ENCODE assay signal across 21 mouse cellular contexts in genomic region chr16:37645211-37645610, GRCm38 (mm10). TPM values are rescaled to one million over a fixed set of nuclear protein-coding genes. Genes with fewer than 3 reads are reported as not detected.
DNase-seq lines count a peak whose midpoint lies in the region; ATAC-seq and TF ChIP-seq lines count a peak whose summit lies in the region.
"Had no signal": no experiment of that assay in that cellular context is flagged by ENCODE, and none has a peak within 500 bp of the region (broad histone marks: within the 10 kb centered on the region; RNA-seq: fewer than 3 reads in every experiment).

No protein-coding gene starts in this region.

- DNase-seq in heart, embryonic 10.5 days (ENCODE audit: low spot score) = peak; percentile 60
- no peak for DNase-seq in heart, adult 18-20 months
- DNase-seq in liver, embryonic 11.5 days (ENCODE audit: low spot score) = no peak
- DNase-seq in midbrain, embryonic 14.5 days = no peak
- DNase-seq in kidney, adult 11 months = no peak
- DNase-seq: adrenal gland, adult 2 months; adrenal gland, postnatal 10 days; adrenal gland, postnatal 25 days; cerebellum, adult 11 months; cerebellum, adult 18-20 months; cerebellum, adult 8-10 months; cerebellum, adult 9-11 months; cerebellum, postnatal 14 days; cerebellum, postnatal 36 days had no signal

- no peak for TF ChIP-seq CTCF in cortical plate, adult 2 months (IDR thresholded peaks at IDR 0.05; ENCODE audit: extremely low read depth, insufficient read depth, low read length)

- no peaks in the 10 kb centered on the region for H3K9me3 ChIP-seq in heart, embryonic 10.5 days
- no peaks in the 10 kb centered on the region for H3K9me3 ChIP-seq in liver, embryonic 11.5 days (ENCODE audit: control insufficient read depth, low read length)
- H3K9me3 ChIP-seq in liver, embryonic 12.5 days (replicated peaks) = no peaks in the 10 kb centered on the region
- no peaks in the 10 kb centered on the region for H3K9me3 ChIP-seq in midbrain, embryonic 16.5 days (replicated peaks; ENCODE audit: control insufficient read depth, low read length, poor library complexity, severe bottlenecking)
- H3K9me3 ChIP-seq in midbrain, embryonic 14.5 days (ENCODE audit: control insufficient read depth, low read length) = no peaks in the 10 kb centered on the region
- H3K9me3 ChIP-seq: embryonic facial prominence, embryonic 10.5 days; embryonic facial prominence, embryonic 12.5 days; forebrain, embryonic 13.5 days; forebrain, embryonic 15.5 days had no signal

- TF ChIP-seq POLR2A in cortical plate, adult 2 months (IDR thresholded peaks at IDR 0.05; ENCODE audit: extremely low read depth, insufficient read depth, low read length) = peak; percentile 12; the same call in 1 of the 2 replicates

- H3K4me2 ChIP-seq in liver, embryonic 11.5 days = no peak overlapping the region
- H3K4me2 ChIP-seq in liver, embryonic 12.5 days = no peak overlapping the region
- no peak overlapping the region for H3K4me2 ChIP-seq in midbrain, embryonic 16.5 days (ENCODE audit: low read length)
- no peak overlapping the region for H3K4me2 ChIP-seq in midbrain, embryonic 14.5 days (ENCODE audit: low read length)
- H3K4me2 ChIP-seq: embryonic facial prominence, embryonic 12.5 days; forebrain, embryonic 13.5 days; forebrain, embryonic 15.5 days had no signal

- H3K4me1 ChIP-seq in heart, embryonic 10.5 days = no peaks in the 10 kb centered on the region
- no peaks in the 10 kb centered on the region for H3K4me1 ChIP-seq in liver, embryonic 11.5 days (replicated peaks; ENCODE audit: control insufficient read depth, insufficient read depth, low read length)
- H3K4me1 ChIP-seq in liver, embryonic 12.5 days = no peaks in the 10 kb centered on the region
- no peaks in the 10 kb centered on the region for H3K4me1 ChIP-seq in midbrain, embryonic 16.5 days (ENCODE audit: control insufficient read depth, insufficient read depth, low read length)
- H3K4me1 ChIP-seq in midbrain, embryonic 14.5 days (ENCODE audit: control insufficient read depth, insufficient read depth, low read length) = no peaks in the 10 kb centered on the region
- no peaks in the 10 kb centered on the region; the same call in 1 of the 2 replicates for H3K4me1 ChIP-seq in cortical plate, adult 2 months (ENCODE audit: control insufficient read depth, insufficient read depth, low read length)
- H3K4me1 ChIP-seq: embryonic facial prominence, embryonic 12.5 days; forebrain, embryonic 13.5 days; forebrain, embryonic 15.5 days had no signal

- no peak overlapping the region for H3K27ac ChIP-seq in heart, embryonic 10.5 days
- no peak overlapping the region for H3K27ac ChIP-seq in liver, embryonic 11.5 days (ENCODE audit: low read depth, low read length)
- no peak overlapping the region for H3K27ac ChIP-seq in liver, embryonic 12.5 days
- H3K27ac ChIP-seq in midbrain, embryonic 16.5 days (ENCODE audit: low read length) = no peak overlapping the region
- H3K27ac ChIP-seq in midbrain, embryonic 14.5 days (replicated peaks; ENCODE audit: low read depth, low read length) = no peak overlapping the region
- no peak overlapping the region for H3K27ac ChIP-seq in cortical plate, adult 2 months (ENCODE audit: insufficient read depth, low read length)
- H3K27ac ChIP-seq: embryonic facial prominence, embryonic 10.5 days; embryonic facial prominence, embryonic 12.5 days; forebrain, embryonic 13.5 days; forebrain, embryonic 15.5 days had no signal

- H3K36me3 ChIP-seq in heart, embryonic 10.5 days = peaks cover 40% of the 10 kb centered on the region
- H3K36me3 ChIP-seq in liver, embryonic 11.5 days (ENCODE audit: control insufficient read depth, insufficient read depth, low read length) = peaks cover 13% of the 10 kb centered on the region
- peaks cover 41% of the 10 kb centered on the region for H3K36me3 ChIP-seq in liver, embryonic 12.5 days
- H3K36me3 ChIP-seq in midbrain, embryonic 16.5 days (ENCODE audit: control insufficient read depth, insufficient read depth, low read length) = peaks cover 18% of the 10 kb centered on the region
- H3K36me3 ChIP-seq in midbrain, embryonic 14.5 days (ENCODE audit: control insufficient read depth, insufficient read depth, low read length) = peaks cover 25% of the 10 kb centered on the region

- peak; percentile 20; the same call in 1 of the 2 replicates for ATAC-seq in liver, embryonic 11.5 days (replicated peaks; ENCODE audit: low FRiP score)
- no peak for ATAC-seq in liver, embryonic 12.5 days
- ATAC-seq in midbrain, embryonic 16.5 days = 0 out of 2 replicates have a peak, but pooled peaks have one; percentile 8
- no peak for ATAC-seq in midbrain, embryonic 14.5 days (ENCODE audit: low FRiP score, low TSS enrichment)
- ATAC-seq: forebrain, embryonic 13.5 days; forebrain, embryonic 15.5 days had no signal

- 85% methylated on average over 8 of the region's 8 CpGs for WGBS in heart, embryonic 10.5 days
- 92% methylated on average over 8 of the region's 8 CpGs for WGBS in liver, embryonic 11.5 days
- WGBS in liver, embryonic 12.5 days (ENCODE audit: insufficient replicate concordance) = 82% methylated on average over 8 of the region's 8 CpGs
- WGBS in midbrain, embryonic 16.5 days = 94% methylated on average over 8 of the region's 8 CpGs
- WGBS in midbrain, embryonic 14.5 days = 93% methylated on average over 8 of the region's 8 CpGs

- H3K9ac ChIP-seq in liver, embryonic 11.5 days (ENCODE audit: low read depth, low read length) = no peak overlapping the region
- H3K9ac ChIP-seq in liver, embryonic 12.5 days = no peak overlapping the region
- H3K9ac ChIP-seq in midbrain, embryonic 16.5 days (ENCODE audit: low read depth, low read length) = no peak overlapping the region
- H3K9ac ChIP-seq in midbrain, embryonic 14.5 days (replicated peaks; ENCODE audit: low read length) = no peak overlapping the region
- H3K9ac ChIP-seq: embryonic facial prominence, embryonic 12.5 days; forebrain, embryonic 13.5 days; forebrain, embryonic 15.5 days had no signal

- H3K4me3 ChIP-seq in heart, embryonic 10.5 days = no peak overlapping the region
- no peak overlapping the region for H3K4me3 ChIP-seq in liver, embryonic 11.5 days (ENCODE audit: low read depth, low read length)
- no peak overlapping the region for H3K4me3 ChIP-seq in liver, embryonic 12.5 days
- no peak overlapping the region for H3K4me3 ChIP-seq in midbrain, embryonic 16.5 days (ENCODE audit: low read depth, low read length)
- H3K4me3 ChIP-seq in midbrain, embryonic 14.5 days (replicated peaks; ENCODE audit: low read depth, low read length) = no peak overlapping the region
- no peak overlapping the region for H3K4me3 ChIP-seq in cortical plate, adult 2 months (ENCODE audit: insufficient read depth, low read length)
- H3K4me3 ChIP-seq: embryonic facial prominence, embryonic 10.5 days; embryonic facial prominence, embryonic 12.5 days; forebrain, embryonic 13.5 days; forebrain, embryonic 15.5 days had no signal

- H3K27me3 ChIP-seq in heart, embryonic 10.5 days (ENCODE audit: insufficient read depth, poor library complexity, severe bottlenecking) = no peaks in the 10 kb centered on the region
- no peaks in the 10 kb centered on the region for H3K27me3 ChIP-seq in liver, embryonic 11.5 days (replicated peaks; ENCODE audit: control insufficient read depth, insufficient read depth, low read length)
- no peaks in the 10 kb centered on the region for H3K27me3 ChIP-seq in liver, embryonic 12.5 days (replicated peaks)
- H3K27me3 ChIP-seq in midbrain, embryonic 16.5 days (ENCODE audit: control insufficient read depth, insufficient read depth, low read depth, low read length) = no peaks in the 10 kb centered on the region
- H3K27me3 ChIP-seq in midbrain, embryonic 14.5 days (ENCODE audit: control insufficient read depth, insufficient read depth, low read length) = no peaks in the 10 kb centered on the region
- H3K27me3 ChIP-seq: embryonic facial prominence, embryonic 12.5 days; forebrain, embryonic 13.5 days; forebrain, embryonic 15.5 days had no signal

RNA-seq across cellular contexts. Expression of gene Ndufb4, which starts 9.0 kb away (rescaled TPM):
- 61.3 and 67.0 TPM in 2 replicates for polyA plus RNA-seq in heart, embryonic 10.5 days (2016; fragmentation: Nextera tagmentation; extraction: Ambion mirVana)
- total RNA-seq in heart, adult 18-20 months (2021) = 100 to 1,000 TPM; 123 to 199 TPM
- polyA plus RNA-seq in liver, embryonic 11.5 days (2014; fragmentation: Nextera tagmentation; extraction: Ambion mirVana) = 67.6 and 72.2 TPM in 2 replicates
- 52.4 and 56.6 TPM in 2 replicates for polyA plus RNA-seq in liver, embryonic 12.5 days (2016; fragmentation: Nextera tagmentation; extraction: Ambion mirVana)
- 49.1 and 51.7 TPM in 2 replicates for polyA plus RNA-seq in midbrain, embryonic 16.5 days (2015; fragmentation: Nextera tagmentation; extraction: Ambion mirVana)
- 68.6 and 76.9 TPM in 2 replicates for polyA plus RNA-seq in midbrain, embryonic 14.5 days (2014; fragmentation: Nextera tagmentation; extraction: Ambion mirVana)
- 79.6 and 87.3 TPM in 2 replicates for polyA plus RNA-seq in cortical plate, adult 2 months (2012; rRNA removed)

Comparison
In these comparisons a context has a peak if more than half of its experiments do, and no peak if none do; other contexts are left out.
1. ATAC-seq: peak in liver, embryonic 11.5 days (single experiment) and midbrain, embryonic 16.5 days (single experiment); none in liver, embryonic 12.5 days (single experiment) and midbrain, embryonic 14.5 days (single experiment).